Mouse (Mus musculus): Measurements from ENCODE around the gene Cyp2u1. TPM values are rescaled to one million over a fixed set of nuclear protein-coding genes. Genes with fewer than 3 reads are reported as not detected.

Cyp2u1 gene
- total and polyA plus RNA-seq, 2 experiments from 2014 or later = 21.4 to 47.2 TPM

DNA sequence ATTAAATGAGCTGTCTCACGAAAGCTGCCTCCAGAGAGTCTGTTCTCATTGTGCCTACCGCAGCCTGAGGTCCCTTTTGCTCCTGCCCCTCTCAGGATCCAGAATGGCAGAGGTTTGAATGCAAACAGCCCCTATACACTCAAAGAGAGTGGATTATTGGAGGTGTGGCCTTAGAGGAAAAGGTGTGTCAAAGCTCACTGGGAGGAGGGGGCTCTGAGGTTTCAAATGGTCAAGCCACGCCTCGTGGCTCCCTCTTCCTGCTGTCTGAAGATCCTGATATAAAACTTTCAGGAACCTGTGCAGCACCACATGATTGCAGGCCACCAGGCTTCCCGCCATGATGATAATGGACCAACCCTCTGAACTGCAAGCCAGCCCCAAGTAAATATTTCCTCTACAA is 55.2 kb downstream of the Cyp2u1 start:
- 83% methylated on average over 5 of the region's 5 CpGs for WGBS
- ATAC-seq (ENCODE audit: insufficient read depth, low read depth) (no peak), DNase-seq (ENCODE audit: low spot score) (no peak)
- Histone ChIP-seq H3K4me3 (ENCODE audit: low read depth, low read length) (no peak overlapping the region), H3K36me3 (replicated peaks; ENCODE audit: control insufficient read depth, insufficient read depth, low read length) (peaks cover 35% of the 10 kb centered on the region), H3K4me2 (ENCODE audit: low read depth, low read length) (no peak overlapping the region), H3K4me1 (ENCODE audit: control insufficient read depth, insufficient read depth) (peaks cover 31% of the 10 kb centered on the region), H3K9ac (replicated peaks; ENCODE audit: low read depth, low read length) (no peak overlapping the region), H3K27me3 (ENCODE audit: control insufficient read depth, insufficient read depth, low read length) (no peaks in the 10 kb centered on the region), H3K27ac (ENCODE audit: low read depth) (no peak overlapping the region), H3K9me3 (replicated peaks; ENCODE audit: control insufficient read depth, low read length) (no peaks in the 10 kb centered on the region)
- TF ChIP-seq EP300 (IDR thresholded peaks at IDR 0.05; ENCODE audit: low read depth) = no peak
- no peak for TF ChIP-seq CTCF (IDR thresholded peaks at IDR 0.05; ENCODE audit: low read depth)

DNA sequence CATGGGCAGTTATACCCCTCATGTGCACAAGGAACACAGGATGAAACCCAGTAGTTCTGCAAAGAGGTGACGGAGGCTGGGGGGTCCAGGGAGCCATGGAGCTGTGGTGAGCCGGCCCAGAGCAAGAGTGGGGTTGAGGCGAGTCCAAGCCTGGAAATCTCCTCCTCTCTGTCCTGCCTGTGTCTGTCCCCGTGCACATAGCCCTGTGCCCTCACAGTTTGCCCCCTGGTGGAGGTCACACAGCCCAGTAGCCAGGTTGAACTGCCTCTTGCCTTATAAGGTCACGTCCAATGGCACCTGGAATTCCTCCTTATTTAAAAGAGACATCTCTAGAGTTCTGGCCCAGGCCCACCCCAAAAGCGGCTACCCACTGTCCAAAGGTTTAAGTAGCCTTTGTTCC is 55.6 kb downstream of the Cyp2u1 start:
- DNase-seq (ENCODE audit: low spot score) (no peak), ATAC-seq (ENCODE audit: insufficient read depth, low read depth) (no peak)
- H3K9ac ChIP-seq (replicated peaks; ENCODE audit: low read depth, low read length) = no peak overlapping the region
- 70% methylated on average over 6 of the region's 6 CpGs for WGBS
- H3K4me1 ChIP-seq (ENCODE audit: control insufficient read depth, insufficient read depth) = peaks cover 29% of the 10 kb centered on the region
- H3K4me3 ChIP-seq (ENCODE audit: low read depth, low read length) = no peak overlapping the region
- no peak for TF ChIP-seq EP300 (IDR thresholded peaks at IDR 0.05; ENCODE audit: low read depth)
- no peak for TF ChIP-seq CTCF (IDR thresholded peaks at IDR 0.05; ENCODE audit: low read depth)
- 0 out of 2 replicates have a peak overlapping the region, but pooled peaks have one; percentile 92 for H3K27ac ChIP-seq (ENCODE audit: low read depth)
- peaks cover 39% of the 10 kb centered on the region for H3K36me3 ChIP-seq (replicated peaks; ENCODE audit: control insufficient read depth, insufficient read depth, low read length)
- H3K9me3 ChIP-seq (replicated peaks; ENCODE audit: control insufficient read depth, low read length) = no peaks in the 10 kb centered on the region
- no peak overlapping the region for H3K4me2 ChIP-seq (ENCODE audit: low read depth, low read length)
- no peaks in the 10 kb centered on the region for H3K27me3 ChIP-seq (ENCODE audit: control insufficient read depth, insufficient read depth, low read length)

DNA sequence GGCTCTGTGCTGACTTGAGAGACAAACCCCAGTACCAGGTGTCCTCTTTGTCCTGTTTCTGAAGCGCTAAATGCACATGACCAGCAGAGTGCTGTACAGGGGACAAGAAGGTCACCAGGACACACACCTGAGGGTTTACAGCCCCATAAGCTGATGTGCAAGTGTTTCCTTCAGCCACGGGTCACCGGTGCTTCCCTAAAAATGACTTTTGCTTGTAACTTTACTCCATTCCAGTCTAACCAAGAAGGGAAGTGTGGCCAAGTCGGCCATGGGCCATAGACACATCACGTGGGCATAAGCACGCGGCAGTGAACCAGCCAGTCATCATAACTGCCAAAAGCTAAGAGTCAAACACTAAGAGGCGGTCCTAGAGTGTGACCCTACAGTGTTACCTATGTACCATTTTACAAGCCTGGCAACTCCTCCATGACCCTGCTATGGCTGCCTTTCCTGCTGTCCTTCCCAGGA is 56.4 kb downstream of the Cyp2u1 start:
- ATAC-seq (ENCODE audit: insufficient read depth, low read depth) = no peak
- peak overlapping the region; percentile 92 for H3K27ac ChIP-seq (ENCODE audit: low read depth)
- no peak overlapping the region for H3K4me2 ChIP-seq (ENCODE audit: low read depth, low read length)
- H3K9ac ChIP-seq (replicated peaks; ENCODE audit: low read depth, low read length) = no peak overlapping the region
- no peaks in the 10 kb centered on the region for H3K27me3 ChIP-seq (ENCODE audit: control insufficient read depth, insufficient read depth, low read length)
- peaks cover 47% of the 10 kb centered on the region for H3K36me3 ChIP-seq (replicated peaks; ENCODE audit: control insufficient read depth, insufficient read depth, low read length)
- no peak for DNase-seq (ENCODE audit: low spot score)
- H3K4me1 ChIP-seq (ENCODE audit: control insufficient read depth, insufficient read depth) = peaks cover 20% of the 10 kb centered on the region; the same call in 1 of the 2 replicates
- 84% methylated on average over 8 of the region's 8 CpGs for WGBS
- no peak overlapping the region for H3K4me3 ChIP-seq (ENCODE audit: low read depth, low read length)
- no peaks in the 10 kb centered on the region for H3K9me3 ChIP-seq (replicated peaks; ENCODE audit: control insufficient read depth, low read length)
- TF ChIP-seq EP300 (IDR thresholded peaks at IDR 0.05; ENCODE audit: low read depth) (no peak; the same call in 1 of the 2 replicates), CTCF (IDR thresholded peaks at IDR 0.05; ENCODE audit: low read depth) (no peak)

DNA sequence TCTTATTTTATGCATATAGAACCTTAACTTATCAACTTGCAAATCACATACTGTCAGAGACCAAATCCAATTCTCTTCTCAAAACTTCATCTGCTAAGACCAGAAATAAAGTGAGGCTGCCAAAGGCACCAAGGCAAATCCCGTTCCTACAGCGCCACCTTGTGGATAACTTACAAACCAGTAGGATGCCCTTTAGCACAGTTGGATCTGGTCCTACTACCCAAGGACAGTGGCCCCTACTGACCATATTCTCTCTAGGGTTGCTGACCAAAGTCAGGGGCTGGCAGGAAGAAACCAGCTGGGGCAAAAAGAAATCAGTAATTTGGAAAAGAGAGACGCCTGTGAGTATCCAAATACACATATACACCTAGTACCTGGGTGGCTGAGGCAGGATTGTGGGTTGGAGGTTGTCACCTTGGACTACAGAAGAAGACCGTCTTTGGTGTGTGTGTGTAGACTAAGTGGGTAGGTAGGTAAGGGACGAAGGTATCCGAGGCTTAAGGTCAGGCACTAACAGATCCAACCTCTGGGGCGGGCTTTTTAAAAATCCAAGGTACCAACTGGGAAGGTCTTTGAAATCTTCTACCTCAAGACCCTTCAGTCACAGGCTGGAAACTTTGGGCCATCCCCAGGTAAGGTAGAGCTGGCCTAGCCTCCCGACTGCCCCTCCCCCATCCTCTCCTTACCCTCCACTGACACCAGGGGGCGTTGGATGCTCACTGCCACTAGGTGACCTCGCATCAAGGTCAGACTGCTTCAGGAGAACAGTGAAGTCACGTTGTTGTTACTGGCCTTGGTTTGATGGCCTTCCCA is 57.1 kb downstream of the Cyp2u1 start:
- DNase-seq (ENCODE audit: low spot score) (peak; percentile 77), ATAC-seq (ENCODE audit: insufficient read depth, low read depth) (peak; percentile 87)
- Histone ChIP-seq H3K4me1 (ENCODE audit: control insufficient read depth, insufficient read depth) (peaks cover 14% of the 10 kb centered on the region; the same call in 1 of the 2 replicates), H3K36me3 (replicated peaks; ENCODE audit: control insufficient read depth, insufficient read depth, low read length) (peaks cover 54% of the 10 kb centered on the region), H3K9ac (replicated peaks; ENCODE audit: low read depth, low read length) (no peak overlapping the region), H3K4me3 (ENCODE audit: low read depth, low read length) (no peak overlapping the region), H3K27me3 (ENCODE audit: control insufficient read depth, insufficient read depth, low read length) (no peaks in the 10 kb centered on the region), H3K4me2 (ENCODE audit: low read depth, low read length) (no peak overlapping the region), H3K27ac (ENCODE audit: low read depth) (peak overlapping the region; percentile 92), H3K9me3 (replicated peaks; ENCODE audit: control insufficient read depth, low read length) (no peaks in the 10 kb centered on the region)
- peak; percentile 30; the same call in 1 of the 2 replicates for TF ChIP-seq EP300 (IDR thresholded peaks at IDR 0.05; ENCODE audit: low read depth)
- TF ChIP-seq CTCF (IDR thresholded peaks at IDR 0.05; ENCODE audit: low read depth) = peak; percentile 96
- 47% methylated on average over 11 of the region's 11 CpGs for WGBS

Other genes with a start within 250 kb of the Cyp2u1 start
- 4.8 TPM in 1 of 2 replicates, not detected in the other for gene Lef1, start 192.8 kb downstream of the Cyp2u1 start, total RNA-seq (2014; rRNA removed; ENCODE audit: low replicate concordance)
- gene Lef1, start 192.8 kb downstream of the Cyp2u1 start, polyA plus RNA-seq (2015; fragmentation: Nextera tagmentation; extraction: Ambion mirVana) = 0.87 and 1.2 TPM in 2 replicates
- 237 and 275 TPM in 2 replicates for gene Hadh, start 31.1 kb downstream of the Cyp2u1 start, total RNA-seq (2014; rRNA removed; ENCODE audit: low replicate concordance)
- gene Hadh, start 31.1 kb downstream of the Cyp2u1 start, polyA plus RNA-seq (2015; fragmentation: Nextera tagmentation; extraction: Ambion mirVana) = 433 and 464 TPM in 2 replicates
- 0.93 and 1.3 TPM in 2 replicates for gene Sgms2, start 188.2 kb upstream of the Cyp2u1 start, total RNA-seq (2014; rRNA removed; ENCODE audit: low replicate concordance)
- gene Sgms2, start 188.2 kb upstream of the Cyp2u1 start, polyA plus RNA-seq (2015; fragmentation: Nextera tagmentation; extraction: Ambion mirVana) = 1.0 and 1.1 TPM in 2 replicates